Comparison of ENCODE assay signal across 24 mouse cellular contexts in the genomic region with DNA sequence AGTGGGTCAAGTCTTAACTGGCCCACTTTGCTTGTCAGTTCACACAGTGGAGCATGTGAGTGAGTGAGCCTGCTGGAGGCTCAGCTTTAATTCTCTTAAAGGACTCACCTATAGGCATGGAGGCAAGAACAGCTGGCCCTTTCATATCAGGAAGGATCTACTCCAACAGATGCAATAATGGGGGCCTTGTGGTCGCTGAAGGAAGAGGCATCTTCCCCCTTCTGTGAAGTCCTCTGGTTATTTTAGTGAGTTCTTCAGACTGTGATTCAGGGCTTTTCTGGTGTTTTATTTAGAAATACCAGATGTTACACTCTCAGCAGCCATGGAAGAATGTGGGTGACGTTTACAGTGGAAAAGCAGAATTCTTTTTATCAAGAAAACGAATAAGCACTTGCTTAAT.
DNase-seq lines count a peak whose midpoint lies in the region; ATAC-seq and TF ChIP-seq lines count a peak whose summit lies in the region.
"Had no signal": no experiment of that assay in that cellular context is flagged by ENCODE, and none has a peak within 500 bp of the region (broad histone marks: within the 10 kb centered on the region; RNA-seq: fewer than 3 reads in every experiment).

No protein-coding gene starts in this region.

- dilution Hi-C loops in CH12.LX (cut with MboI; ENCODE audit: extremely low pct_ligation_motif_present, extremely low pct_unique_long_range_greater_than_20kb, low sequenced_read_pairs): no loop called here

- H3K9ac ChIP-seq in CH12.LX (ENCODE audit: insufficient read depth, low read depth): no peak overlapping the region
- H3K9ac ChIP-seq in forebrain, embryonic 15.5 days (replicated peaks): no peak overlapping the region
- H3K9ac ChIP-seq: embryonic facial prominence, embryonic 13.5 days; hindbrain, embryonic 15.5 days; liver, embryonic 14.5 days; lung, embryonic 14.5 days had no signal

- no peak overlapping the region for H3K27ac ChIP-seq in CH12.LX (ENCODE audit: insufficient read depth, low read depth)
- peak overlapping the region; percentile 80 for H3K27ac ChIP-seq in embryonic fibroblast, embryonic 13.5 days (ENCODE audit: insufficient read depth, low read length)
- no peak overlapping the region for H3K27ac ChIP-seq in forebrain, embryonic 15.5 days (replicated peaks)
- H3K27ac ChIP-seq: embryonic facial prominence, embryonic 13.5 days; heart, embryonic 10.5 days; hindbrain, embryonic 15.5 days; liver, embryonic 14.5 days had no signal

- H3K9me3 ChIP-seq in CH12.LX (replicated peaks; ENCODE audit: low read length): no peaks in the 10 kb centered on the region
- H3K9me3 ChIP-seq in forebrain, embryonic 15.5 days: no peaks in the 10 kb centered on the region
- H3K9me3 ChIP-seq: embryonic facial prominence, embryonic 13.5 days; heart, embryonic 10.5 days; hindbrain, embryonic 15.5 days had no signal

- H3K4me3 ChIP-seq in CH12.LX (replicated peaks in 1 of 3; ENCODE audit: low read depth in 2 of 3, low read length in 2 of 3, poor library complexity in 1 of 3): no peak overlapping the region
- H3K4me3 ChIP-seq in embryonic fibroblast, embryonic 13.5 days (ENCODE audit: insufficient read depth, low read length): no peak overlapping the region
- no peak overlapping the region for H3K4me3 ChIP-seq in forebrain, embryonic 15.5 days
- H3K4me3 ChIP-seq: embryonic facial prominence, embryonic 13.5 days; heart, embryonic 10.5 days; hindbrain, embryonic 15.5 days had no signal

- H3K27me3 ChIP-seq in CH12.LX (replicated peaks): no peaks in the 10 kb centered on the region
- H3K27me3 ChIP-seq in forebrain, embryonic 15.5 days: no peaks in the 10 kb centered on the region
- H3K27me3 ChIP-seq: embryonic facial prominence, embryonic 13.5 days; hindbrain, embryonic 15.5 days had no signal

- H3K4me2 ChIP-seq in CH12.LX (ENCODE audit: insufficient read depth, low read depth, poor library complexity, severe bottlenecking): no peak overlapping the region
- H3K4me2 ChIP-seq in forebrain, embryonic 15.5 days (replicated peaks): no peak overlapping the region
- H3K4me2 ChIP-seq: embryonic facial prominence, embryonic 13.5 days; hindbrain, embryonic 15.5 days; lung, embryonic 14.5 days had no signal

- H3K36me3 ChIP-seq in CH12.LX (replicated peaks in 1 of 2; ENCODE audit: control insufficient read depth in 1 of 2, insufficient read depth in 1 of 2, low read length in 1 of 2): no peaks in the 10 kb centered on the region
- H3K36me3 ChIP-seq in forebrain, embryonic 15.5 days: no peaks in the 10 kb centered on the region
- H3K36me3 ChIP-seq: embryonic facial prominence, embryonic 13.5 days; heart, embryonic 10.5 days; hindbrain, embryonic 15.5 days had no signal

- H3K79me2 ChIP-seq in CH12.LX (replicated peaks; ENCODE audit: control insufficient read depth, extremely low read depth, insufficient read depth, poor library complexity, severe bottlenecking): no peaks in the 10 kb centered on the region

- in situ Hi-C loops in CH12.LX (cut with MboI; ENCODE audit: low pct_ligation_motif_present, low pct_unique_long_range_greater_than_20kb, low sequenced_read_pairs): no loop called here

- no peak for TF ChIP-seq POLR2A in CH12.LX (IDR thresholded peaks at IDR 0.05; ENCODE audit: low read depth, low read length)
- TF ChIP-seq POLR2A in embryonic fibroblast, embryonic 13.5 days (IDR thresholded peaks at IDR 0.05; ENCODE audit: low read depth, low read length): no peak

- peaks cover 0 to 3% of the 10 kb centered on the region in 2 experiments; a peak in 1 of 4 replicates for H3K4me1 ChIP-seq in CH12.LX (ENCODE audit: control insufficient read depth in 1 of 2, insufficient read depth in 2 of 2)
- no peaks in the 10 kb centered on the region; the same call in 1 of the 2 replicates for H3K4me1 ChIP-seq in embryonic fibroblast, embryonic 13.5 days (ENCODE audit: control insufficient read depth, insufficient read depth, low read length)
- H3K4me1 ChIP-seq in forebrain, embryonic 15.5 days: no peaks in the 10 kb centered on the region
- H3K4me1 ChIP-seq: embryonic facial prominence, embryonic 13.5 days; heart, embryonic 10.5 days; hindbrain, embryonic 15.5 days had no signal

- whole genome bisulfite sequencing in forebrain, embryonic 15.5 days: 84% methylated on average over 3 of the region's 3 CpGs

- TF ChIP-seq RAD21 in CH12.LX (IDR thresholded peaks at IDR 0.05; ENCODE audit: low read depth, low read length): no peak

- no peak for ATAC-seq in forebrain, embryonic 15.5 days (replicated peaks)
- ATAC-seq: activated CD4-positive, CD25-positive, alpha-beta regulatory T cell, adult 4 months; forebrain, embryonic 16.5 days; intestine, embryonic 16.5 days had no signal

- no peak for TF ChIP-seq CTCF in CH12.LX (conservative IDR thresholded peaks at IDR 0.05 in 1 of 2, IDR thresholded peaks at IDR 0.05 in 1 of 2; ENCODE audit: low read depth in 2 of 2, low read length in 2 of 2)
- no peak for TF ChIP-seq CTCF in embryonic fibroblast, embryonic 13.5 days (IDR thresholded peaks at IDR 0.05; ENCODE audit: borderline replicate concordance, insufficient read depth, low read length)

- peak; percentile 11 for DNase-seq in left cerebral cortex, adult 11 months (ENCODE audit: low spot score)
- DNase-seq in left cerebral cortex, postnatal 10 days (ENCODE audit: extremely low spot score in 1 of 2, low spot score in 2 of 2): no peak
- DNase-seq in CH12.LX (ENCODE audit: extremely low read depth): no peak
- peak; percentile 7 to 10 for DNase-seq in left cerebral cortex, postnatal 36 days (ENCODE audit: low spot score in 2 of 2)
- no peak for DNase-seq in testis, postnatal 10 days (ENCODE audit: low spot score)
- DNase-seq: adrenal gland, postnatal 10 days; cerebellum, adult 2 months; cerebellum, postnatal 25 days; embryo, embryonic 11 days; heart, postnatal 4 days; kidney, postnatal 36 days; layer of hippocampus, postnatal 36 days; lung, embryonic 14.5 days; midbrain, embryonic 14.5 days; thymus, postnatal 25 days had no signal

- no peak for TF ChIP-seq EP300 in CH12.LX (IDR thresholded peaks at IDR 0.05; ENCODE audit: low read length)

- intact Hi-C loops in left cerebral cortex, postnatal 10 days (cut with DNase I): no loop called here
- intact Hi-C loops in left cerebral cortex, postnatal 36 days (cut with DNase I): no loop called here

TF ChIP-seq in CH12.LX, 34 proteins besides CTCF, POLR2A, EP300 and RAD21:
- TF ChIP-seq MXI1 (IDR thresholded peaks at IDR 0.05; ENCODE audit: low read depth, low read length) (no peak), TBP (conservative IDR thresholded peaks at IDR 0.05; ENCODE audit: low read depth, low read length) (peak; percentile 72; the same call in 1 of the 2 replicates), TCF12 (IDR thresholded peaks at IDR 0.05; ENCODE audit: low read depth, low read length) (no peak), CHD2 (IDR thresholded peaks at IDR 0.05; ENCODE audit: low read length) (no peak), MAX (IDR thresholded peaks at IDR 0.05; ENCODE audit: low read length) (no peak), ZMIZ1 (IDR thresholded peaks at IDR 0.05; ENCODE audit: low read depth, low read length) (no peak), E2F4 (IDR thresholded peaks at IDR 0.05; ENCODE audit: insufficient replicate concordance, low read depth, low read length) (no peak)
TF ChIP-seq in CH12.LX: peak in this region for 1.

Comparison
In these comparisons a context has a peak if more than half of its experiments do, and no peak if none do; other contexts are left out.
1. DNase-seq: peak in left cerebral cortex, adult 11 months (single experiment) and left cerebral cortex, postnatal 36 days (2 of 2); none in left cerebral cortex, postnatal 10 days (0 of 2), CH12.LX (single experiment) and testis, postnatal 10 days (single experiment).